Mouse (Mus musculus): ENCODE measurements around the gene Cept1. TPM values are rescaled to one million over a fixed set of nuclear protein-coding genes. Genes with fewer than 3 reads are reported as not detected.
"Not testable (repeated sequence)": the region's sequence is repeated elsewhere in the genome, so short reads cannot be mapped to it uniquely, and the experiment has no call there.

The Cept1 gene
- polyA plus RNA-seq (2016; fragmentation: Nextera tagmentation; extraction: Ambion mirVana), result 40.2 and 43.0 TPM in 2 replicates

GRCm38 (mm10) chr3:106547171-106547923, at the start of gene Cept1, which contains the start of gene Dram2:
Gene Cept1 (minus strand): TSS chr3:106547802.
Gene Dram2 (plus strand): TSS chr3:106547798.
- peaks cover 24% of the 10 kb centered on the region for H3K4me1 ChIP-seq
- peak; percentile 93 for DNase-seq (ENCODE audit: low spot score)
- H3K4me3 ChIP-seq, result peak within 1 kb of the TSS; percentile 85
- H3K9me3 ChIP-seq (replicated peaks), result no peaks in the 10 kb centered on the region
- H3K27me3 ChIP-seq (ENCODE audit: low read depth, poor library complexity, severe bottlenecking), result no peaks in the 10 kb centered on the region
- H3K27ac ChIP-seq (replicated peaks), result peak within 1 kb of the TSS; percentile 95
- 0 out of 2 replicates have a peak, but pooled peaks cover 4% of the 10 kb centered on the region for H3K36me3 ChIP-seq
- WGBS, result 0% methylated on average over 63 of the region's 63 CpGs

GRCm38 (mm10) chr3:106593631-106594030, 46.0 kb upstream of the Cept1 start:
- H3K9me3 ChIP-seq (replicated peaks); H3K27ac ChIP-seq (replicated peaks); H3K4me3 ChIP-seq; H3K4me1 ChIP-seq; H3K36me3 ChIP-seq; H3K27me3 ChIP-seq (ENCODE audit: low read depth, poor library complexity, severe bottlenecking); DNase-seq (ENCODE audit: low spot score): not testable (repeated sequence)
- 81% methylated on average over 4 of the region's 4 CpGs for WGBS

- no peak overlapping the region for H3K27ac ChIP-seq (replicated peaks)
- H3K9me3 ChIP-seq (replicated peaks), result no peaks in the 10 kb centered on the region
- no peak for DNase-seq (ENCODE audit: low spot score)
- no peaks in the 10 kb centered on the region for H3K4me1 ChIP-seq
- no peaks in the 10 kb centered on the region for H3K27me3 ChIP-seq (ENCODE audit: low read depth, poor library complexity, severe bottlenecking)
- peaks cover 4% of the 10 kb centered on the region; the same call in 1 of the 2 replicates for H3K36me3 ChIP-seq
- 96% methylated on average over 2 of the region's 2 CpGs for WGBS
- no peak overlapping the region for H3K4me3 ChIP-seq
These were observed 31.7 kb upstream of the Cept1 start for GRCm38 (mm10) chr3:106579296-106579695.

DNA sequence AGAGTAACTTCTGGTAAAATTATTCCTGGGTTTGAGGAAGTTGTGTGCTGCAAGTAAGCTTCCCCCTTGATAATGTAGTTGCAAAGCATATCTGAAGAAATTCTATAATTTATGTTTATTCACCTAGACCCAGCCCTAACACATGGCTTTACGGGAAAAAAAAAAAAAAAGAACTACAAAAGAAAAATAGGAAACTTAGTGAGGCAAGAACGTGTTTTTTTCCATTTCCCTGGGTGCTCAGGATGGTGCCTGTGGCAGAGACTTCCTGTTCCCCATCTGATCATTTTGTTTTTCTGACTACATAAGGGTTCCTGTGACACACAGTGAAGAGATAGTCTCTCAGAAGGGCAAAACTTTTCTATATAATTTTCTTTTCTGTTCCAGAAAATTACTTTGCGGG, 25.6 kb upstream of the Cept1 start:
- no peaks in the 10 kb centered on the region for H3K4me1 ChIP-seq
- no peaks in the 10 kb centered on the region for H3K27me3 ChIP-seq (ENCODE audit: low read depth, poor library complexity, severe bottlenecking)
- H3K36me3 ChIP-seq, result peaks cover 4% of the 10 kb centered on the region; the same call in 1 of the 2 replicates
- no peak overlapping the region for H3K4me3 ChIP-seq
- H3K9me3 ChIP-seq (replicated peaks), result no peaks in the 10 kb centered on the region
- 81% methylated on average over 3 of the region's 3 CpGs for WGBS
- H3K27ac ChIP-seq (replicated peaks), result no peak overlapping the region
- DNase-seq (ENCODE audit: low spot score), result no peak

DNA sequence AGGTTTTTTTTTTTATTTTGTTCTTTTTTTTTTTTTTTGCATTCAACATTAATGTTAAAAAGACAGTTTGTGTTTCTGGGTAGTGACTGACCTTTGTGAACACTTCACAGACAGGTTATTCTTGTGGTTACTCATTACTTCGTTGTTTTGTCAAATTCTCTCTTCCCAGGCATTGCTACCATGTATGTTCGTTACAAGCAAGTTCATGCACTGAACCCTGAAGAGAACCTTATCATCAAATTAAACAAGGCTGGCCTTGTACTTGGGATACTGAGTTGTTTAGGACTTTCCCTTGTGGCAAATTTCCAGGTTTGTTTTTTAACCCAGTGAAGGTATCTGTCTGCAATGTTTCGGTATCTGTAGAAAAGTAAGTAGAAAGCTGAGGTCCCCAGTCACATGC, 18.3 kb upstream of the Cept1 start:
- Histone ChIP-seq H3K27me3 (ENCODE audit: low read depth, poor library complexity, severe bottlenecking) (no peaks in the 10 kb centered on the region), H3K36me3 (peaks cover 6% of the 10 kb centered on the region; the same call in 1 of the 2 replicates), H3K9me3 (replicated peaks) (no peaks in the 10 kb centered on the region), H3K4me1 (no peaks in the 10 kb centered on the region), H3K27ac (replicated peaks) (no peak overlapping the region), H3K4me3 (no peak overlapping the region)
- no peak for DNase-seq (ENCODE audit: low spot score)
- 91% methylated on average over 3 of the region's 3 CpGs for WGBS

- Histone ChIP-seq H3K9me3 (replicated peaks) (no peaks in the 10 kb centered on the region), H3K27me3 (ENCODE audit: low read depth, poor library complexity, severe bottlenecking) (no peaks in the 10 kb centered on the region), H3K36me3 (peaks cover 34% of the 10 kb centered on the region), H3K4me3 (no peak overlapping the region), H3K27ac (replicated peaks) (no peak overlapping the region), H3K4me1 (no peaks in the 10 kb centered on the region)
- no peak for DNase-seq (ENCODE audit: low spot score)
These were observed 10.7 kb upstream of the Cept1 start for GRCm38 (mm10) chr3:106558271-106558670.

DNA sequence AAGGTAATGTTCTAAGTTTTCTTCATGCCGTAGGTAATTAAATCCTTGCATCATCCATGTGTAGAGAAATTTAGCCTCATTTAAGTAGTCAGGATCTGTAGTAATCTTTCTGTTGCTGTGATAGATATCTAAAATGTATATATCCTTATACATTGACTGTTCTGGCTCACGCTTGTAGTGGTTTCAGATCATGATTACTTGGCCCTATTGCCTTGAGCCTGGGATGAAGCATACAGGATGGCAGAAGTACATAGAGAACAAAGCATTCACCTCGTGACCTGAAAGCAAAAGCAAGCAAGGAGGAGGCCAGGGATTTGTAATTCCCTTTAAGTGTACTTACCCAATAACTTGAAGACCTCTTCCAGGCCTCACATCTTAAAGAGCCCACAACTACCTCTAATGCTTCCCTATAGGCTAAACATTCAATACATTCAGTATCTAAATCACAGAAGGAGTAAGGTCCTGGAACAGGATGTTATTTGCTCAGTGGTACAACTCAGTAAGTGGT, 8.2 kb upstream of the Cept1 start:
- peaks cover 44% of the 10 kb centered on the region for H3K36me3 ChIP-seq
- H3K27me3 ChIP-seq (ENCODE audit: low read depth, poor library complexity, severe bottlenecking), result no peaks in the 10 kb centered on the region
- no peak overlapping the region for H3K4me3 ChIP-seq
- H3K27ac ChIP-seq (replicated peaks), result no peak overlapping the region
- DNase-seq (ENCODE audit: low spot score), result no peak
- WGBS, result 86% methylated on average over 3 of the region's 3 CpGs
- no peaks in the 10 kb centered on the region for H3K4me1 ChIP-seq
- H3K9me3 ChIP-seq (replicated peaks), result no peaks in the 10 kb centered on the region

GRCm38 (mm10) chr3:106553411-106553810, 5.8 kb upstream of the Cept1 start:
- Histone ChIP-seq H3K4me3 (no peak overlapping the region), H3K27me3 (ENCODE audit: low read depth, poor library complexity, severe bottlenecking) (no peaks in the 10 kb centered on the region), H3K27ac (replicated peaks) (no peak overlapping the region), H3K36me3 (peaks cover 44% of the 10 kb centered on the region), H3K9me3 (replicated peaks) (no peaks in the 10 kb centered on the region), H3K4me1 (peaks cover 8% of the 10 kb centered on the region)
- 92% methylated on average over 5 of the region's 5 CpGs for WGBS
- no peak for DNase-seq (ENCODE audit: low spot score)

DNA sequence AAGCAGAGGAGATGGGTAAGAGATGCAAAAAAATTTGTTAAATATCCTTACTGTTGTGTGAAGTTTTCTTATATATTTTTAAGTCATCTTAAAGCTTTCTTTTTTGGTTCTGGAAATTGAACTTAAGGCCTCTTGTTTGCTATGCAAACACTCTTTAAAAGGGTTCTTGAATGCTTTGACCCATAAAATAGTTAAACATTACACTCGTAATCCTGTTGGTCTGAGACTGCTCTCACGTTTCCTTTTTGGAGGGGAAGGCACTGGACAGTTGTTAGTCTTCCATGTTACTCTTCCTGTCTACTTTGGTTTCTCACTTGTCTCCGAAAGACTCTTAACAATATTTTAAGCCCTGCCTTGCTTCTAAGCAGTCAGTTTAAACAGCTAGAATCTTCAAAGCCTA, 1.4 kb upstream of the Cept1 start:
- H3K36me3 ChIP-seq, result peaks cover 20% of the 10 kb centered on the region
- H3K4me1 ChIP-seq, result peaks cover 24% of the 10 kb centered on the region
- 49% methylated on average over 3 of the region's 3 CpGs for WGBS
- no peaks in the 10 kb centered on the region for H3K27me3 ChIP-seq (ENCODE audit: low read depth, poor library complexity, severe bottlenecking)
- H3K9me3 ChIP-seq (replicated peaks), result no peaks in the 10 kb centered on the region
- peak overlapping the region; percentile 85; the same call in 1 of the 2 replicates for H3K4me3 ChIP-seq
- H3K27ac ChIP-seq (replicated peaks), result no peak overlapping the region
- DNase-seq (ENCODE audit: low spot score), result no peak

DNA sequence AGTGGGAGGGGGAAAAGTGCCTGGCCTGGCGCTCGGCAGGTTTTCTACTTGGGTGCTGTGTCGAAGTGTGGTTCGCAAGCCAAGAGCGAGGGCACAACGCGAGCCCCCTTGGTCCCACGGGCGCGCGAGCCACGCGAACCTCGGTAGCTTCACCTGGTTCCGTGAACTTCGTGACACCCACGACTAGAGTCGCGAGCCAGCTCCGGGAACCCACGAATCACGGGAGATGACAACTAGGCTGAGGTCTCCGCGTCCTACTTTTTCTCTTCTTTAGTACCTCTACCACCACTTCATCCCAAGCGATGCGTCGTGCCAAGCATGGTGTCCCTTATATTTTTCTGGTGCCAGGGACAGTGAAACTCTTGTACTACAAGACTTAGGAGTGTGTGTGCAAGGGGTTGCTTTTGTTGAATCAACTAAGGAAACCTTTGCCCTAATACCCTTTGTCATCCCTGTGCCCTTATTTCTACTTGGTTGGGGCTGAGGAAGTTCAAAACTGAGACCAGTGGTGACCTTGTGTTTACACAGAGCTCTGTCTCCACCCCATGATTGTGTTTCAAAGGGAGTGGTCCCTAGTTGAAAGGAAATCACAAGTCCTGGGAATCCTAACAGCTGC, 430 bp upstream of the Cept1 start:
- Histone ChIP-seq H3K27me3 (ENCODE audit: low read depth, poor library complexity, severe bottlenecking) (no peaks in the 10 kb centered on the region), H3K4me3 (peak overlapping the region; percentile 85), H3K36me3 (peaks cover 10% of the 10 kb centered on the region), H3K4me1 (peaks cover 24% of the 10 kb centered on the region), H3K9me3 (replicated peaks) (no peaks in the 10 kb centered on the region), H3K27ac (replicated peaks) (peak overlapping the region; percentile 95)
- no peak for DNase-seq (ENCODE audit: low spot score)
- WGBS, result under 1% methylated on average over 27 of the region's 27 CpGs

- H3K9me3 ChIP-seq (replicated peaks), result no peaks in the 10 kb centered on the region
- no peak overlapping the region for H3K4me3 ChIP-seq
- no peak overlapping the region for H3K27ac ChIP-seq (replicated peaks)
- no peak for DNase-seq (ENCODE audit: low spot score)
- peaks cover 24% of the 10 kb centered on the region for H3K4me1 ChIP-seq
- no peaks in the 10 kb centered on the region for H3K36me3 ChIP-seq
- WGBS, result 92% methylated on average over 8 of the region's 8 CpGs
- no peaks in the 10 kb centered on the region for H3K27me3 ChIP-seq (ENCODE audit: low read depth, poor library complexity, severe bottlenecking)
These were observed 2.8 kb downstream of the Cept1 start for GRCm38 (mm10) chr3:106544721-106545316.

DNA sequence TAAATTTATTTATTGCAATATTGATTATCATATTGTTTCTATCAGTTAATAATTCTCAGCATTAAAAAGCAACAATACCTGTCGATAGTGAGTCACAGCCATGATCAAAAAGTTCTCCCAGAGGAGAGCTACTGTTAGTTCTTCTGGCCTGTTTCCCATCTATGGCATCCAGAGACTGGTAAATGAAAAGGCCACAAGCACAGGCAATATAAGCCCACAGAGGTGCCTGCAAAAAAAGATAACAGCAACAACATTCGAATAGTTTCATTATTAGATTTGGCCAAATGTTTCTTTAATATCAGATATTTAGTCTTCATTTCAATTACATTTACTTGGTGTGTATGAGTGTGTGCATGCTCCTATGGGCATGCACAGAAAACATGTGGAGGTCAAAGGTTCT, 14.3 kb downstream of the Cept1 start:
- no peak for DNase-seq (ENCODE audit: low spot score)
- Histone ChIP-seq H3K36me3 (peaks cover 18% of the 10 kb centered on the region), H3K27me3 (ENCODE audit: low read depth, poor library complexity, severe bottlenecking) (no peaks in the 10 kb centered on the region), H3K27ac (replicated peaks) (no peak overlapping the region), H3K4me3 (no peak overlapping the region), H3K9me3 (replicated peaks) (no peaks in the 10 kb centered on the region), H3K4me1 (no peaks in the 10 kb centered on the region)
- WGBS, result 95% methylated on average over 2 of the region's 2 CpGs

DNA sequence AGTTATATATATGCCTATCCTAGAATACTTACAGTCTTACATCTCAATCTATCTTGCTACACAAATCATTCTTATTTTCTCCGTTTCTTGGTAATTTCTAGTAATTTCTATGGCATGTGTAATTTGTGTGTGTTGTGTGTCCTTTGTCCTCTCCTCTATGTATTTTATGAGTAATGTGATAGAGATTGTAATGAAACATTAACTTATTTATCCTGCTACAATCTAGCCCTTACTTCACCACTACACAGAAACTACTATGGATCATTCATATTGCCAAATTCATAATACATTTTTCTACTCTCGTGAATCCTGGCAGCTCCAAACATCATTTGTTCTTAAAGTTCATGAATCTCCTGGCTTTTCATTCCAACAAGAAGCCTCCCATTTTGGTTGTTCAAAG, 19.6 kb downstream of the Cept1 start:
- Histone ChIP-seq H3K4me3 (no peak overlapping the region), H3K4me1 (no peaks in the 10 kb centered on the region), H3K36me3 (peaks cover 2% of the 10 kb centered on the region; the same call in 1 of the 2 replicates), H3K9me3 (replicated peaks) (no peaks in the 10 kb centered on the region), H3K27me3 (ENCODE audit: low read depth, poor library complexity, severe bottlenecking) (no peaks in the 10 kb centered on the region), H3K27ac (replicated peaks) (no peak overlapping the region)
- DNase-seq (ENCODE audit: low spot score), result no peak
- WGBS, result 94% methylated on average over 2 of the region's 2 CpGs

All from midbrain, embryonic 10.5 days (tissue).